Mouse (Mus musculus): ENCODE results near the gene Mamdc2. TPM values are rescaled to one million over a fixed set of nuclear protein-coding genes. Genes with fewer than 3 reads are reported as not detected.

The Mamdc2 gene
- polyA plus RNA-seq, 1 experiment from 2014 or later, result 1.4 TPM

DNA sequence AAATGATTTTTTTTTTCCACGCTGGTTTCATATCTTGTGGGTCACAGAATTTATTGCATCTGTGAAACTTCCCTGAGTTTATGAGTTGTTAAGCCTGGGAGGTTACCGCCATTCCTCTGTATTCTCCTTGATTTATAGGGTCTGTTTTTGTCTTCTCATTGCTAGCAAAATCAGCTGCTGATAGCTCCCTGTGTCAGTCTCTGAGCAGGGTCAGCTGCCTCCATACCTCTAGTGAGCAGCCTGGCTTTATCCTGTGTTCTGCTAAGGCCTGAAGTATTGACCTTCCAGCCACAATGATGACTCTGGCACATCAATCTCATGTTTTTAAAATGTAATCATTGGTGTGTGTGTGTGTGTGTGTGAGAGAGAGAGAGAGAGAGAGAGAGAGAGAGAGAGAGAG lies 98.3 kb downstream of the Mamdc2 start:
- Histone ChIP-seq H3K4me1 (replicated peaks) (no peaks in the 10 kb centered on the region), H3K36me3 (no peaks in the 10 kb centered on the region), H3K4me2 (no peak overlapping the region), H3K4me3 (no peak overlapping the region), H3K27me3 (no peaks in the 10 kb centered on the region), H3K27ac (replicated peaks) (no peak overlapping the region), H3K9ac (no peak overlapping the region), H3K9me3 (no peaks in the 10 kb centered on the region)
- ATAC-seq (ENCODE audit: low FRiP score, low read depth), result no peak
- 78% methylated on average over 2 of the region's 2 CpGs for WGBS

DNA sequence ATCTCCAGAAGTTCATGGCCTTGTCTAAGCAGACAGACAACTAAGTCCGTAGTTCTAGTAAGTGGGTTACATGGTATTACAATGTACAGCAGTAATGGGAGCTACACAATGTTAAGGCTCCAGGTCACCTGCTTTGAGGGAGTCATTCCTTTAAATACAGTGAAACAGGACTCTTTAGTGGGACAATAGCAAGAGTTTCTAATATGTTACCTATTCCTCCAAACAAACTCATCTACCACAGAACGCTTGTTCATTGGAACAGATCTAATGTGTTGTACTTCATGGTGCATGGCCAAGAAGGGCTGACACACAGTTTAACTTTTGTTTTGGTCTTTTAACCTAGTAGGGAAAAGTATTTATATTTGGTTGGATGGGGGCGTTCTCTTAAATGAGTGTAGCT lies 105.5 kb downstream of the Mamdc2 start:
- H3K9me3 ChIP-seq, result no peaks in the 10 kb centered on the region
- H3K4me3 ChIP-seq, result no peak overlapping the region
- H3K9ac ChIP-seq, result no peak overlapping the region
- H3K36me3 ChIP-seq, result no peaks in the 10 kb centered on the region
- H3K27me3 ChIP-seq, result no peaks in the 10 kb centered on the region
- no peak overlapping the region for H3K4me2 ChIP-seq
- no peak for ATAC-seq (ENCODE audit: low FRiP score, low read depth)
- no peak overlapping the region for H3K27ac ChIP-seq (replicated peaks)
- 90% methylated on average over 3 of the region's 3 CpGs for WGBS
- no peaks in the 10 kb centered on the region for H3K4me1 ChIP-seq (replicated peaks)

DNA sequence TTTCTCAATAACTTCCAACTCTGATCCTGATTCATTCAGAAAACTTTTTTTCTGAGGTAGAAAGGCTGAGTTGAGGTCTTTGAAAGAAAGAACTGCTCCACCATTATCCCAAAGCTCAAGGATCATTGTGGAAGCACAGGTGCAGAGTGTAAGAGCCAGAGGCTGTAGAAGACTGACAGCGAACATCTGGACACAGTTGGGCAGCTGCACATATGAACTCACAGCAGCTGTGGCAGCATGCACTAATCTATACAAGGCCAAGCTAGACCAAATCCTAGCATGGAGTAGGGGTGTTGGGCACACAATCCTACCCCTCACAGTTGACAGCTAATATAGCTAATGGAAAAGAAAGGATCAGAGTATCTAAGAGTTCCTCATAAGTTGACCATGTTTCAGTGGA lies 115.4 kb downstream of the Mamdc2 start:
- no peak overlapping the region for H3K27ac ChIP-seq (replicated peaks)
- H3K27me3 ChIP-seq, result no peaks in the 10 kb centered on the region
- no peak for ATAC-seq (ENCODE audit: low FRiP score, low read depth)
- H3K36me3 ChIP-seq, result no peaks in the 10 kb centered on the region
- no peak overlapping the region for H3K4me3 ChIP-seq
- no peaks in the 10 kb centered on the region; the same call in 1 of the 2 replicates for H3K4me1 ChIP-seq (replicated peaks)
- no peaks in the 10 kb centered on the region for H3K9me3 ChIP-seq
- no peak overlapping the region for H3K9ac ChIP-seq
- H3K4me2 ChIP-seq, result no peak overlapping the region
- 95% methylated on average over 1 of the region's 1 CpGs for WGBS

DNA sequence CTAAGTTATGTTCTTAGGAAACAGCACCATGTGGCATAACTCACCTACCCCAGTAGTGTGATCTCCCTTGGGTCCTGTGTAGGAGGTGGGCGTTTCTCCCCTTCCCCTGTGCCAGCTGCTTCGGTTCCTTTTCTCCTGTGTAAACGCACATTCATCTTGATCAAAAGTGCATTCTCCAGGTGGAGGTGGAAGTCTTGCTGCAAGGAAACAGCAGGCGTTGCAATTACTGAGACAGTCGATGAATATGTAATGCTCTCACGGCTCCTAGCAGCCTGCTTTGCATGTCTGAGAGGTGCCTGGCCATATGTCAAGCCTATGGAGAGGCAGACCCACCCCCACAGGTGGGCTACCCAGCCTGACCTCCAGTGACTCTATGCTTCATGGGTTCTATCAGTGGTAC lies 117.4 kb downstream of the Mamdc2 start:
- Histone ChIP-seq H3K27ac (replicated peaks) (no peak overlapping the region), H3K36me3 (no peaks in the 10 kb centered on the region), H3K9ac (no peak overlapping the region), H3K4me1 (replicated peaks) (no peaks in the 10 kb centered on the region; the same call in 1 of the 2 replicates), H3K4me3 (no peak overlapping the region), H3K27me3 (no peaks in the 10 kb centered on the region), H3K9me3 (no peaks in the 10 kb centered on the region), H3K4me2 (no peak overlapping the region)
- WGBS, result 33% methylated on average over 6 of the region's 6 CpGs
- peak; percentile 51; the same call in 1 of the 2 replicates for ATAC-seq (ENCODE audit: low FRiP score, low read depth)

DNA sequence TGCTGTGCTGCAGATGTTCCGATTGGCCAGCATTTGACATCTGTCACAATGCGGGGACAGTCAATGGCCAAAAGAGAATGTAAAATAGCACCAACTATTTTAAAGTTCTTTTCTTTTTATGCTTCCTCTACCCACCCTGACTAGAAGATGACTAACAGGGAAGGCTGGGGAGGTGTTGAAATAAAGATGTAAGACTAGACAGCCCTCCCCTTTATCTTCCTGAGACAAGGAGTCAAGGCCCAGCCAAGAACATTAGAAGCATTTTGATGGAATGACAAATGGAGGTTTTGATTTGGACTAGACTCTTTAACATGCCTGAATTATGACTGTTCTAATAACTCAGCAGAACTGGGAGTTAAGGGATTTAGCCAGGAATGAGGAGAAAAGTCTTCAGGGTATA lies 118.9 kb downstream of the Mamdc2 start:
- Histone ChIP-seq H3K4me2 (no peak overlapping the region), H3K4me1 (replicated peaks) (no peaks in the 10 kb centered on the region; the same call in 1 of the 2 replicates), H3K27me3 (no peaks in the 10 kb centered on the region), H3K4me3 (no peak overlapping the region), H3K27ac (replicated peaks) (no peak overlapping the region), H3K36me3 (no peaks in the 10 kb centered on the region), H3K9me3 (no peaks in the 10 kb centered on the region), H3K9ac (no peak overlapping the region)
- ATAC-seq (ENCODE audit: low FRiP score, low read depth), result no peak
- 91% methylated on average over 2 of the region's 2 CpGs for WGBS

DNA sequence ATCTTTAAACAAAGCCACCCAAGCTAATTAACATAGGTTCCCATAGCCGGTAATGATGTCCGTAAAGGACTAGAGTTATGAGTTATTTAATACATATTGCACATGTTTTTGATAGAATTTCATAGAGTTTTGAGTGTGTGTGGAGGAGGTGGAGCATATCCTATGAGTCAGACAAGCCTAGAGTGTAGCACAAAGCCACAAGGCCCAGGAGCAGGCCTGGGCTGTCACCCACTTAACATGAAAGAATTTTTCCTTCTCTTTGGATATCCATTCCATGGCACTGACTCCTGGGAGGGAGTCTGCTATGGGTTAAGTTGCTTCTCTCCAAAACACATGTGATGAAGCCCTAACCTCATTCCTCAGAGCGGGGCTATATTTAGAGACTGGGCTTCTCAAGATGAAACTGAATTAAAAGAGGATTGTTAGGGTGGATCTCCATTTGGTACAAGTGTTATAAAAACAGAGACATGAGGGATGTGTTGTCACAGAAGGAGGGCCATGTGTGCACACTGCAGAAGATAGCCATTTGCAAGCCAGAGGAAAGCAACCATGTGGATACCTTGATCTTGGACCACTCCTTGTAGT lies 121.1 kb downstream of the Mamdc2 start:
- H3K9ac ChIP-seq, result no peak overlapping the region
- no peaks in the 10 kb centered on the region; the same call in 1 of the 2 replicates for H3K4me1 ChIP-seq (replicated peaks)
- ATAC-seq (ENCODE audit: low FRiP score, low read depth), result no peak
- no peak overlapping the region for H3K27ac ChIP-seq (replicated peaks)
- WGBS, result 96% methylated on average over 3 of the region's 3 CpGs
- no peaks in the 10 kb centered on the region for H3K27me3 ChIP-seq
- H3K9me3 ChIP-seq, result no peaks in the 10 kb centered on the region
- H3K36me3 ChIP-seq, result no peaks in the 10 kb centered on the region
- no peak overlapping the region for H3K4me2 ChIP-seq
- no peak overlapping the region for H3K4me3 ChIP-seq

DNA sequence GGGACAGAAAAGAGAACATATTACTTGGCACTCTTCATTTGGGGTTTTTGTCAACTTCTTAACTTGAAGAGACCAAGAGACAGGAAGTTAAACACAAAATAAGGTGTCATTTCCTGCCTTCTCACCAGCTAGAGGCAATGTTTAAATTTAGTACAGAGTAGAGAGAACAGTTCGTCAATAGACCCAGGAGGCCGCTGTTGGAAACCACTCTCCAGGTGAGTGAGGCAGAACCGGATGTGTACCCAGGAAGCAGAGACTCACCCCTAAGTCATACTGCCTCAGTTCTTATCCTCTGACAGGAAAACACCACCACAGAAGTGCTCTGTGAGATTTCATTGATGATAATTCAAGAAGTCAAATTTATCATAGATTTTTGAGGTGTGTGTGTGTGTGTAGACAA lies 125.1 kb downstream of the Mamdc2 start:
- WGBS, result 90% methylated on average over 3 of the region's 3 CpGs
- no peak overlapping the region for H3K4me2 ChIP-seq
- no peaks in the 10 kb centered on the region for H3K36me3 ChIP-seq
- no peak overlapping the region for H3K27ac ChIP-seq (replicated peaks)
- no peaks in the 10 kb centered on the region for H3K27me3 ChIP-seq
- ATAC-seq (ENCODE audit: low FRiP score, low read depth), result no peak
- H3K9me3 ChIP-seq, result no peaks in the 10 kb centered on the region
- H3K4me3 ChIP-seq, result no peak overlapping the region
- H3K9ac ChIP-seq, result no peak overlapping the region
- no peaks in the 10 kb centered on the region for H3K4me1 ChIP-seq (replicated peaks)

DNA sequence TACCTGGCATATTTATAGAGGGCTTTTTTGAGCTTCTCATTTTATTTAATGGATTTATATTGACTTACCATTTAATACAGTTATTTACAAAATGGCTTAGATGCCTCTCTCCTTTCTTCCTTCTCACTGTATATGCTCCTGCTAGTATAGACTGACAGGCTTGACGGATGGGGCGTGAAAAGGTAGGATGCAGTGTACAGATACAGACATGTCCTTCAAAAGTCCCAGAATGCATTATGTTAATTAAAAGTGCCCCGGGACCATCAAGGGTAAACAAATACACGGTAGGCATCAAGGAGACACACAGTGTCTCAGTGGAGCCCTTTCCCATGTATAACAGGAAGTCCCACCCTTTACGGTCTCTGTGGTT lies 130.3 kb downstream of the Mamdc2 start:
- WGBS, result 71% methylated on average over 5 of the region's 5 CpGs
- Histone ChIP-seq H3K36me3 (no peaks in the 10 kb centered on the region), H3K4me2 (no peak overlapping the region), H3K27me3 (no peaks in the 10 kb centered on the region), H3K27ac (replicated peaks) (0 out of 2 replicates have a peak overlapping the region, but pooled peaks have one; percentile 48), H3K4me3 (no peak overlapping the region), H3K4me1 (replicated peaks) (peaks cover 6% of the 10 kb centered on the region), H3K9me3 (no peaks in the 10 kb centered on the region), H3K9ac (no peak overlapping the region)
- ATAC-seq (ENCODE audit: low FRiP score, low read depth), result no peak

DNA sequence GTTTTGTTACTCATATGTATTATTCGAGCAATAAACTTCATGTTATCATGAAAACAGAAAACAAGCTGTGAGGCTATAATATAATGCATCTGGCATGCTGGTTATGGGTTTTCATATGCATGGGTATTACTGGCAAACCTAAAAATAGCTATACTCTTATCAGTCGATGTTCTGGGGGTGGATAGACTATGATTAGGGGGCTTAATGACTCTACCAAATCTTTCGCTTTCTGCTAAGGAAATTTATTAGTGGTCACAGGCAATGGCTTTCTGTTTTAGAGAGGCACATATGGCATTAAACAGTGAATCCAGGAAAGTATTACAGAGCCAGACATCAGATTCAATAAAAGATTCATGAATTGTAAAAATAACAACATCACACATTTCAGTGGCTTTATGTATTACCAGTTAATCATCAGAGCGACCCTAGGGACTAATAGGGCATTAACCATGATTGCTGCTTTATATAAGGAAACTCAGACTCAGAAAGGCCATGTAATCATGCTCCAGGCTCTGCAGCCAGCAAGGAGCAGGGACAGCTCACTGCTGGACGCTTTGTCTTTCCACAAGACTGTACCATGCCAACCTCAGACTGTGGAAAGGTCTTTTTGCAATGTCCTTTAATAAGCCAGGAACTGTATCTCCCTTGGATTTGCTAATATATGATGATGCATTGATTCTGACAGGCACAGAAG lies 130.8 kb downstream of the Mamdc2 start:
- WGBS, result 60% methylated on average over 5 of the region's 5 CpGs
- ATAC-seq (ENCODE audit: low FRiP score, low read depth), result no peak
- Histone ChIP-seq H3K36me3 (no peaks in the 10 kb centered on the region), H3K9ac (no peak overlapping the region), H3K4me2 (no peak overlapping the region), H3K9me3 (no peaks in the 10 kb centered on the region), H3K4me1 (replicated peaks) (peaks cover 6% of the 10 kb centered on the region), H3K27me3 (no peaks in the 10 kb centered on the region), H3K27ac (replicated peaks) (peak overlapping the region; percentile 48; the same call in 1 of the 2 replicates), H3K4me3 (no peak overlapping the region)

DNA sequence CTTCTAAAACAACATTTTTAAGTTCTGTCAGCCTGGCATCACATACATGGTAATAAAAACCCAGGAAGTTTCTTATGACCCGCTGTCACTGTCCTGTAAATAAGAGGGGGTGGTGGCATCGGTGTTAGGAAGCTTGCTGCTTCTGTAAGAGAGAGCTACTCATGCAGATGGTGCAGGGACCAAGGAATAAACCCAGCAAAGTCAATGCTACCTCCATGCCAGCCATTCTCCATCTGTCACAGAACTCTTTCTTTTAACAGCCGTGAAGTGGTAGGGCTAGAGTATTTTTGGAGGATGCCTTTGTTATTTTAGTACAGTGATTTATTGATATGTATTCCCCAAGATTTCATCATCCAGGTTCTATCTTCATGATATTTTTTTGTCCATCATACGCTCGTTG lies 131.4 kb downstream of the Mamdc2 start:
- no peaks in the 10 kb centered on the region for H3K9me3 ChIP-seq
- H3K4me1 ChIP-seq (replicated peaks), result peaks cover 6% of the 10 kb centered on the region
- H3K27ac ChIP-seq (replicated peaks), result no peak overlapping the region
- H3K9ac ChIP-seq, result no peak overlapping the region
- no peaks in the 10 kb centered on the region for H3K36me3 ChIP-seq
- no peak for ATAC-seq (ENCODE audit: low FRiP score, low read depth)
- H3K4me3 ChIP-seq, result no peak overlapping the region
- WGBS, result 83% methylated on average over 5 of the region's 5 CpGs
- H3K27me3 ChIP-seq, result no peaks in the 10 kb centered on the region
- H3K4me2 ChIP-seq, result no peak overlapping the region

DNA sequence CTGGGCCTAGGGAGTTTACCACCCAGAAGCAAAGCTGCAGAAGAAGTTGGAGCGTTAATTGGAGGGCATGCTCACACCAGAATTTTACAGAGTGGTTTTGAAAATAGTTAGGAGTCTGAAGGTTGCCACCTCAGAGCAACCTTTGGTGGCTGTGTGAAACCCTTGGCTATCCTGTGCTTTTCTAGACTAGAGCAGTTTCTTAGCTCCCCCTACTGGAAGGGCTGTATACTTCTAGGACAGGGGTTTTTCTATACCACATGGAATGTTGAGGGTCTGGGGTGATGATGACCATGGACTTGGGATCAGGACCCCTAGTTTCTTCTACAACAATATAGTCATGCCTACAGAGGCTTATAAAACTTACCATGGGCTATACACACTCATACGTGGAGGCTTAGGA lies 138.3 kb downstream of the Mamdc2 start:
- H3K4me2 ChIP-seq, result no peak overlapping the region
- no peak overlapping the region for H3K4me3 ChIP-seq
- H3K9ac ChIP-seq, result no peak overlapping the region
- no peaks in the 10 kb centered on the region for H3K27me3 ChIP-seq
- WGBS, result 89% methylated on average over 2 of the region's 2 CpGs
- H3K27ac ChIP-seq (replicated peaks), result no peak overlapping the region
- H3K9me3 ChIP-seq, result no peaks in the 10 kb centered on the region
- no peak for ATAC-seq (ENCODE audit: low FRiP score, low read depth)
- H3K4me1 ChIP-seq (replicated peaks), result no peaks in the 10 kb centered on the region
- H3K36me3 ChIP-seq, result no peaks in the 10 kb centered on the region

DNA sequence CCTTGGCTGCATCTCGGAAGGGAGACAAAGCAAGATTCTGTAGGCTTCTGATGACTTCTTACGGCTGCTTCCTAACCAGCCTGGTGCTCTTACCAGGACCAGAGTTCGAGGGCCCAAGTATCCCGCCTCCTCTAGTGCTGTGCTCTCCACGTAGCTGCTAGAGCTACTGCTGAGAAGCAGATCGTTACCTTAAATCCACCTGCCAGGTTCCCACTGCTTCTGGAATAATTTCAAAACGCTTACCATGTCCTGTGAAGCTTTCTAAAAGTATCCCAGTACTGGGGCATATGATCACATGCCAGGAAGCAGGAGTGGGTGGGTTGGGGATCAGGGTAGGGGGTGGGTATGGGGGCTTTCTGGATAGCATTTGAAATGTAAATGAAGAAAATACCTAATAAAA lies 141.6 kb downstream of the Mamdc2 start:
- Histone ChIP-seq H3K4me2 (no peak overlapping the region), H3K9me3 (no peaks in the 10 kb centered on the region), H3K9ac (no peak overlapping the region), H3K36me3 (no peaks in the 10 kb centered on the region), H3K27ac (replicated peaks) (no peak overlapping the region), H3K27me3 (no peaks in the 10 kb centered on the region), H3K4me1 (replicated peaks) (no peaks in the 10 kb centered on the region), H3K4me3 (no peak overlapping the region)
- WGBS, result 85% methylated on average over 7 of the region's 7 CpGs
- no peak for ATAC-seq (ENCODE audit: low FRiP score, low read depth)

DNA sequence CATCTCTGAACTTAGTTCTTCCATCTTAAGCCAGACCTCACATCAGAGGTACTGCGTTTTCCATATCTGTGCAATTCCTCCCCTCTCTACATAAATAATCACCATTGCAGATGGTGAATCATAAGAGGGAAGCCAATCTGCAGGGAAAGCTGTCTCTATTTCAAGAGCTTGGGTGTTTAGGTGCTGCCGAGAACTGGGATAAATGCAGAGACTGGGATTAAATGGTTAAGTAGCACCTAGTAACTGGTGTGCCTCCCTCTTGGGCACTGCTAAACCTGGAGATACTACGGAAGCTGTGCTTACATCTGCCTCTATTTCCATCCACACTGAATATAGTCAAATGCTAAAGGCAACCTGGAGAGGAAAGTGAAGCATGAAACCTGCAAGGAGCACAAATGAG lies 148.3 kb downstream of the Mamdc2 start:
- Histone ChIP-seq H3K9ac (no peak overlapping the region), H3K9me3 (no peaks in the 10 kb centered on the region), H3K4me2 (no peak overlapping the region), H3K27ac (replicated peaks) (no peak overlapping the region), H3K27me3 (no peaks in the 10 kb centered on the region), H3K4me1 (replicated peaks) (no peaks in the 10 kb centered on the region), H3K36me3 (no peaks in the 10 kb centered on the region), H3K4me3 (no peak overlapping the region)
- WGBS, result 88% methylated on average over 3 of the region's 3 CpGs
- ATAC-seq (ENCODE audit: low FRiP score, low read depth), result no peak

Data from hindbrain, embryonic 15.5 days (tissue).